Mouse (Mus musculus): ENCODE measurements around the gene Slc29a1.

DNA sequence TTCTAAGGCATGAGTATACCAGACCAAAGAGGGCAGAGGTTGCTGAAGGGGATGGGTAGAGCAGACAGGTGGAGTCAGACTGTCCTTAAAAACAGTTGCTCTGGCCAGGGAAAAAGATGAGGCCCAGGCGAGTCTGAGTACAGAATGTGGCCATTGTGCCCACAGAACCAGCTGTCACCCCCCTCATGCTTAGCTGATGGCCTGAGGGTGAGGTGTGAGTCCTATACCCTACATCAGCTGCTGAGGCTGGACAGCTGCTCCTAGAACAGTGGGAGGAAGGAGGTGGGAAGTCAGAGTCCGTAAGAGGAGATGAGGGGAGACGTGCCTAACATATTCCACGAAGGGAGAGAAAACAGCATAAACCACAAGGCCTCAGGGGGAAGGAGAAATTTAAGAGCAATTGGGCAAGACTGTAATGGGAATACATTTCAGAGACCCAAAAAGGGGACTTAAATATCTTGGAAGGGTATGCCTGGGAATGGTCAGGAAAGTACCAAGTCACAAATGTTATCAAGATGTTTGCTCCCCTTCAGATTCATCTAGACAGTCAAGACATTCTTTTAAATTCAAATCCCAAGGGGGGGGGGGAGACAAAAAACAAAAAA is 16.7 kb upstream of the Slc29a1 start:
- TF ChIP-seq CTCF (IDR thresholded peaks at IDR 0.05; ENCODE audit: low read depth, low read length) (no peak), POLR2A (IDR thresholded peaks at IDR 0.05; ENCODE audit: insufficient read depth, low read length) (no peak)

Measured in ES-Bruce4 (cell line).